Mouse (Mus musculus): ENCODE results near the gene Tfdp2. TPM values are rescaled to one million over a fixed set of nuclear protein-coding genes. Genes with fewer than 3 reads are reported as not detected.

Gene Tfdp2
- polyA plus RNA-seq, 1 experiment from 2014 or later, result 51.4 TPM

- H3K9me3 ChIP-seq (replicated peaks; ENCODE audit: low read length), result no peaks in the 10 kb centered on the region
- peak overlapping the region; percentile 75; the same call in 1 of the 2 replicates for H3K4me3 ChIP-seq (replicated peaks; ENCODE audit: low read depth, low read length)
- no peak overlapping the region for H3K9ac ChIP-seq (ENCODE audit: low read depth, low read length)
- H3K27ac ChIP-seq, result no peak overlapping the region
- H3K4me2 ChIP-seq (ENCODE audit: low read length), result peak overlapping the region; percentile 96
- DNase-seq (ENCODE audit: low spot score) (no peak), ATAC-seq (replicated peaks; ENCODE audit: low FRiP score, low read depth) (no peak)
- H3K36me3 ChIP-seq (ENCODE audit: insufficient read depth, low read length), result 0 out of 2 replicates have a peak, but pooled peaks cover 4% of the 10 kb centered on the region
- 54% methylated on average over 9 of the region's 9 CpGs for WGBS
- TF ChIP-seq CTCF (IDR thresholded peaks at IDR 0.05; ENCODE audit: low read depth), result no peak
- peaks cover 13% of the 10 kb centered on the region for H3K4me1 ChIP-seq (replicated peaks; ENCODE audit: insufficient read depth, low read length)
- no peaks in the 10 kb centered on the region for H3K27me3 ChIP-seq (ENCODE audit: insufficient read depth, low read length)
These were observed 1.7 kb downstream of the Tfdp2 start for GRCm38 (mm10) chr9:96197806-96198205.

GRCm38 (mm10) chr9:96203663-96204062 lies 7.6 kb downstream of the Tfdp2 start:
- no peak for TF ChIP-seq CTCF (IDR thresholded peaks at IDR 0.05; ENCODE audit: low read depth)
- Histone ChIP-seq H3K9ac (ENCODE audit: low read depth, low read length) (no peak overlapping the region), H3K4me2 (ENCODE audit: low read length) (no peak overlapping the region), H3K36me3 (ENCODE audit: insufficient read depth, low read length) (peaks cover 10% of the 10 kb centered on the region; the same call in 1 of the 2 replicates), H3K27me3 (ENCODE audit: insufficient read depth, low read length) (no peaks in the 10 kb centered on the region), H3K4me1 (replicated peaks; ENCODE audit: insufficient read depth, low read length) (no peaks in the 10 kb centered on the region), H3K4me3 (replicated peaks; ENCODE audit: low read depth, low read length) (no peak overlapping the region), H3K27ac (no peak overlapping the region), H3K9me3 (replicated peaks; ENCODE audit: low read length) (no peaks in the 10 kb centered on the region)
- ATAC-seq (replicated peaks; ENCODE audit: low FRiP score, low read depth) (no peak), DNase-seq (ENCODE audit: low spot score) (no peak)
- 85% methylated on average over 3 of the region's 3 CpGs for WGBS

GRCm38 (mm10) chr9:96207428-96207827 lies 11.4 kb downstream of the Tfdp2 start:
- Histone ChIP-seq H3K27me3 (ENCODE audit: insufficient read depth, low read length) (no peaks in the 10 kb centered on the region), H3K27ac (no peak overlapping the region), H3K4me1 (replicated peaks; ENCODE audit: insufficient read depth, low read length) (no peaks in the 10 kb centered on the region), H3K9me3 (replicated peaks; ENCODE audit: low read length) (no peaks in the 10 kb centered on the region), H3K4me2 (ENCODE audit: low read length) (no peak overlapping the region), H3K9ac (ENCODE audit: low read depth, low read length) (no peak overlapping the region), H3K36me3 (ENCODE audit: insufficient read depth, low read length) (peaks cover 8% of the 10 kb centered on the region; the same call in 1 of the 2 replicates), H3K4me3 (replicated peaks; ENCODE audit: low read depth, low read length) (no peak overlapping the region)
- no peak for ATAC-seq (replicated peaks; ENCODE audit: low FRiP score, low read depth)
- DNase-seq (ENCODE audit: low spot score), result no peak
- no peak for TF ChIP-seq CTCF (IDR thresholded peaks at IDR 0.05; ENCODE audit: low read depth)
- WGBS, result 88% methylated on average over 3 of the region's 3 CpGs

GRCm38 (mm10) chr9:96213036-96213645 lies 17.1 kb downstream of the Tfdp2 start:
- Histone ChIP-seq H3K27me3 (ENCODE audit: insufficient read depth, low read length) (no peaks in the 10 kb centered on the region), H3K9me3 (replicated peaks; ENCODE audit: low read length) (no peaks in the 10 kb centered on the region), H3K4me3 (replicated peaks; ENCODE audit: low read depth, low read length) (no peak overlapping the region), H3K4me2 (ENCODE audit: low read length) (no peak overlapping the region), H3K4me1 (replicated peaks; ENCODE audit: insufficient read depth, low read length) (no peaks in the 10 kb centered on the region), H3K36me3 (ENCODE audit: insufficient read depth, low read length) (no peaks in the 10 kb centered on the region), H3K27ac (no peak overlapping the region), H3K9ac (ENCODE audit: low read depth, low read length) (no peak overlapping the region)
- ATAC-seq (replicated peaks; ENCODE audit: low FRiP score, low read depth) (no peak), DNase-seq (ENCODE audit: low spot score) (no peak)
- WGBS, result 92% methylated on average over 3 of the region's 3 CpGs
- no peak for TF ChIP-seq CTCF (IDR thresholded peaks at IDR 0.05; ENCODE audit: low read depth)

GRCm38 (mm10) chr9:96214171-96214570 lies 18.1 kb downstream of the Tfdp2 start:
- H3K9me3 ChIP-seq (replicated peaks; ENCODE audit: low read length), result no peaks in the 10 kb centered on the region
- H3K27ac ChIP-seq, result no peak overlapping the region
- 91% methylated on average over 2 of the region's 2 CpGs for WGBS
- no peak for TF ChIP-seq CTCF (IDR thresholded peaks at IDR 0.05; ENCODE audit: low read depth)
- no peak for ATAC-seq (replicated peaks; ENCODE audit: low FRiP score, low read depth)
- DNase-seq (ENCODE audit: low spot score), result no peak
- H3K36me3 ChIP-seq (ENCODE audit: insufficient read depth, low read length), result no peaks in the 10 kb centered on the region
- no peak overlapping the region for H3K4me2 ChIP-seq (ENCODE audit: low read length)
- H3K4me3 ChIP-seq (replicated peaks; ENCODE audit: low read depth, low read length), result no peak overlapping the region
- no peaks in the 10 kb centered on the region for H3K27me3 ChIP-seq (ENCODE audit: insufficient read depth, low read length)
- H3K4me1 ChIP-seq (replicated peaks; ENCODE audit: insufficient read depth, low read length), result no peaks in the 10 kb centered on the region
- H3K9ac ChIP-seq (ENCODE audit: low read depth, low read length), result no peak overlapping the region

GRCm38 (mm10) chr9:96217299-96217698 lies 21.2 kb downstream of the Tfdp2 start:
- Histone ChIP-seq H3K4me3 (replicated peaks; ENCODE audit: low read depth, low read length) (no peak overlapping the region), H3K36me3 (ENCODE audit: insufficient read depth, low read length) (no peaks in the 10 kb centered on the region), H3K27ac (no peak overlapping the region), H3K27me3 (ENCODE audit: insufficient read depth, low read length) (no peaks in the 10 kb centered on the region), H3K4me2 (ENCODE audit: low read length) (no peak overlapping the region), H3K9ac (ENCODE audit: low read depth, low read length) (no peak overlapping the region), H3K4me1 (replicated peaks; ENCODE audit: insufficient read depth, low read length) (no peaks in the 10 kb centered on the region), H3K9me3 (replicated peaks; ENCODE audit: low read length) (no peaks in the 10 kb centered on the region)
- DNase-seq (ENCODE audit: low spot score), result no peak
- ATAC-seq (replicated peaks; ENCODE audit: low FRiP score, low read depth), result no peak
- WGBS, result 87% methylated on average over 1 of the region's 1 CpGs
- no peak for TF ChIP-seq CTCF (IDR thresholded peaks at IDR 0.05; ENCODE audit: low read depth)

GRCm38 (mm10) chr9:96217799-96218198 lies 21.7 kb downstream of the Tfdp2 start:
- H3K4me2 ChIP-seq (ENCODE audit: low read length), result no peak overlapping the region
- H3K36me3 ChIP-seq (ENCODE audit: insufficient read depth, low read length), result no peaks in the 10 kb centered on the region
- TF ChIP-seq CTCF (IDR thresholded peaks at IDR 0.05; ENCODE audit: low read depth), result peak; percentile 55
- no peaks in the 10 kb centered on the region for H3K9me3 ChIP-seq (replicated peaks; ENCODE audit: low read length)
- DNase-seq (ENCODE audit: low spot score) (no peak), ATAC-seq (replicated peaks; ENCODE audit: low FRiP score, low read depth) (no peak)
- H3K4me3 ChIP-seq (replicated peaks; ENCODE audit: low read depth, low read length), result no peak overlapping the region
- H3K9ac ChIP-seq (ENCODE audit: low read depth, low read length), result no peak overlapping the region
- no peaks in the 10 kb centered on the region for H3K4me1 ChIP-seq (replicated peaks; ENCODE audit: insufficient read depth, low read length)
- H3K27me3 ChIP-seq (ENCODE audit: insufficient read depth, low read length), result no peaks in the 10 kb centered on the region
- H3K27ac ChIP-seq, result no peak overlapping the region

Data from kidney, postnatal 0 days (tissue).